Mouse (Mus musculus) liver, embryonic 11.5 days (tissue): ENCODE measurements around the gene Gm5737. TPM values are rescaled to one million over a fixed set of nuclear protein-coding genes. Genes with fewer than 3 reads are reported as not detected.

Source experiments
- ATAC-seq: fragments of 200-750 bp; cut with Nextera tagmentation; replicated peaks from 2 replicates; pipeline ENCODE4 v1.8.0; 2017; ENCODE audit warnings: moderate number of reproducible peaks, mild to moderate bottlenecking, moderate TSS enrichment, moderate library complexity; ENCODE audit not compliant: low FRiP score
- DNase-seq: peaks from one replicate; pipeline ENCODE4 v3.0.0-alpha.2; 2017; ENCODE audit warnings: low spot score
- H3K27ac ChIP-seq: fragments of 300-500 bp; sonication (generic); 2 replicates; pipeline ENCODE4 v1.5.1; 2014; ENCODE audit warnings: mild to moderate bottlenecking, low read depth, low read length, control low read depth
- H3K27me3 ChIP-seq: fragments of 300-500 bp; sonication (generic); replicated peaks from 2 replicates; pipeline ENCODE4 v1.6.1; 2014; ENCODE audit warnings: low read length, mixed read lengths; ENCODE audit not compliant: control insufficient read depth, insufficient read depth
- H3K36me3 ChIP-seq: fragments of 300-500 bp; sonication (generic); 2 replicates; pipeline ENCODE4 v1.6.1; 2014; ENCODE audit warnings: mild to moderate bottlenecking, low read length, moderate library complexity, mixed read lengths; ENCODE audit not compliant: control insufficient read depth, insufficient read depth
- H3K4me1 ChIP-seq: fragments of 300-500 bp; sonication (generic); replicated peaks from 2 replicates; pipeline ENCODE4 v1.6.1; 2014; ENCODE audit warnings: low read length, mixed read lengths; ENCODE audit not compliant: control insufficient read depth, insufficient read depth
- H3K4me2 ChIP-seq: fragments of 300-500 bp; sonication (generic); 2 replicates; pipeline ENCODE4 v1.6.1; 2014; ENCODE audit warnings: mild to moderate bottlenecking, control low read depth, moderate library complexity
- H3K4me3 ChIP-seq: fragments of 300-500 bp; sonication (generic); 2 replicates; pipeline ENCODE4 v1.5.1; 2014; ENCODE audit warnings: low read depth, low read length, control low read depth
- H3K9ac ChIP-seq: fragments of 300-500 bp; sonication (generic); 2 replicates; pipeline ENCODE4 v1.6.1; 2014; ENCODE audit warnings: low read depth, low read length, control low read depth
- H3K9me3 ChIP-seq: fragments of 300-500 bp; sonication (generic); 2 replicates; pipeline ENCODE4 v1.6.1; 2016; ENCODE audit warnings: low read length, inconsistent platforms, mixed read lengths; ENCODE audit not compliant: control insufficient read depth
- WGBS: fragments of 180-500 bp; shearing (Covaris S2); extraction: QIAGEN DNeasy Blood & Tissue Kit; methylation state at CpG from one replicate; pipeline ENCODE4 v1.1.7; 2014; 5-methylcytosine and 5-hydroxymethylcytosine counted together
- polyA plus RNA-seq: library from polyadenylated mRNA; unstranded; fragments of >200 nt; fragmentation: Nextera tagmentation; extraction: Ambion mirVana; gene quantifications from 2 replicates; pipeline ENCODE4 v1.2.1, GENCODE M21; 2014

The Gm5737 gene
- polyA plus RNA-seq, 1 experiment from 2014 or later: not detected

DNA sequence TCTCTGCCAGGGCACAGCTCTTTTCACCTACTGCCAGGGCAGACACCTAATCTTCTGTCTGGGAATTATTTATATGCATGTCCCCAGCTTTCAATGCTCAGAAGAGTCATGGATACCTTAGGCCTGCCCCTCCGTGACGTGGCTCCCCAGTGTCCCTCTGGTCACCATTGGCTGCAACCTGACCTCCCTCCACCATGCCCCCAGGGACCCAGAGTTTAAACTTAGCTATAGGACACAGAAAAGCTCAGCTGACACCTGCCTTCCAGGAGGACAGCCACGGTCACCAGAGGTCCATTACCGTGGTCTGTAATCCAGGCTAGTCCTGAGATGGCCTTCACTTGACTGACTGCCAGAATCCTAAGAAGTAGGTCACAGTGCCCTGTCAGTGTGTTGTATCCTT is 7.2 kb downstream of the Gm5737 start:
- WGBS: 82% methylated on average over 4 of the region's 4 CpGs
- Histone ChIP-seq H3K9ac (no peak overlapping the region), H3K27ac (no peak overlapping the region), H3K4me1 (no peaks in the 10 kb centered on the region), H3K4me2 (no peak overlapping the region), H3K36me3 (no peaks in the 10 kb centered on the region), H3K27me3 (no peaks in the 10 kb centered on the region), H3K9me3 (no peaks in the 10 kb centered on the region), H3K4me3 (no peak overlapping the region)
- DNase-seq: no peak
- no peak for ATAC-seq

GRCm38 (mm10) chr7:120823248-120823647 is 11.1 kb downstream of the Gm5737 start:
- Histone ChIP-seq H3K4me2 (no peak overlapping the region), H3K9me3 (no peaks in the 10 kb centered on the region), H3K27ac (no peak overlapping the region), H3K4me3 (no peak overlapping the region), H3K27me3 (no peaks in the 10 kb centered on the region), H3K9ac (no peak overlapping the region), H3K36me3 (no peaks in the 10 kb centered on the region), H3K4me1 (no peaks in the 10 kb centered on the region)
- 23% methylated on average over 5 of the region's 5 CpGs for WGBS
- ATAC-seq: peak; percentile 27; the same call in 1 of the 2 replicates
- peak; percentile 39 for DNase-seq

DNA sequence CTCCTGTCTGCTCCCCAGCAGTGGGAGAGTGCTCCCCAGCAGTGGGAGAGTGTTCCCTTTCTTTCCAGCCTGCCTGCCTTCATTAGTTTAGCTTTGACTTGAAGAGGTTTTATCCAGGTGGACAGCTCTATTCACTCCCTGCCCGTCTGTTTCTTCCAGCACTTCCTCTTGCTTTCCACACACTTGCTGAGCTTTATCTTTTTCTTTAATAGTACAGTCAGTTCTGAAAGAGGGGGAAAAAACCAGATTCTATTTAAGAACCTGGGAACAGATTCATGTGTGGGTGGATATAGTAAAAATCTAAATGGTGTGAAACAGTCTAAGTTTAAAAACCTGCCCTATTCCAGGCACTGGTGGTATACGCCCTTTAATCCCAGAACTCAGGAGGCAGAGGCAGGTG is 12.9 kb downstream of the Gm5737 start:
- no peak overlapping the region for H3K4me3 ChIP-seq
- ATAC-seq (no peak), DNase-seq (no peak)
- H3K4me2 ChIP-seq: no peak overlapping the region
- no peaks in the 10 kb centered on the region for H3K9me3 ChIP-seq
- H3K27me3 ChIP-seq: peaks cover 9% of the 10 kb centered on the region; the same call in 1 of the 2 replicates
- 62% methylated on average over 2 of the region's 2 CpGs for WGBS
- no peak overlapping the region for H3K9ac ChIP-seq
- no peaks in the 10 kb centered on the region for H3K36me3 ChIP-seq
- no peaks in the 10 kb centered on the region for H3K4me1 ChIP-seq
- H3K27ac ChIP-seq: no peak overlapping the region

DNA sequence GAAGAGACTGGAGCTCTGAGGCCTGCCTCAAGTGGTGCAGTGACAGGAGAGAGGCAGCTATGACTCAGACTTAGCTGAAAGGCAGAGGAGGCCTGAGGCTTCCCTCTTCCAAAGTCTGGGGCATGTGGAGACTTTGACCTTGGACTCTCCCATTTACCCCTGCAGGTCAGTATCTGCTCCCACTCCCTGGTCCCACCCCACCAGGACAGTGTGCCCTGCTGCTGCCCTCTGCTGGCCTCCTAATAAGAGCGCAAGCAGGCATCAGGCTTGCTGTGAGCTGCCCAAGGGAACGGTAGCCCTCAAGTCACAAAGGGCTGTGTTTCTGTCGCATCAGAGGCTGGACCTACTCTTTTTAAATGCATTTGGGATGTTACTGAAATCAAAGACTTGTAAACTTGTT is 14.2 kb downstream of the Gm5737 start:
- H3K4me1 ChIP-seq: peaks cover 5% of the 10 kb centered on the region; the same call in 1 of the 2 replicates
- no peak overlapping the region for H3K4me2 ChIP-seq
- peak; percentile 37 for DNase-seq
- 22% methylated on average over 3 of the region's 3 CpGs for WGBS
- H3K4me3 ChIP-seq: no peak overlapping the region
- no peak overlapping the region for H3K27ac ChIP-seq
- 0 out of 2 replicates have a peak, but pooled peaks have one; percentile 19 for ATAC-seq
- peaks cover 16% of the 10 kb centered on the region; the same call in 1 of the 2 replicates for H3K27me3 ChIP-seq
- H3K9me3 ChIP-seq: no peaks in the 10 kb centered on the region
- no peaks in the 10 kb centered on the region for H3K36me3 ChIP-seq
- no peak overlapping the region for H3K9ac ChIP-seq

- no peaks in the 10 kb centered on the region for H3K9me3 ChIP-seq
- DNase-seq (peak; percentile 72), ATAC-seq (0 out of 2 replicates have a peak, but pooled peaks have one; percentile 8)
- peak overlapping the region; percentile 62 for H3K27ac ChIP-seq
- peaks cover 12% of the 10 kb centered on the region; the same call in 1 of the 2 replicates for H3K4me1 ChIP-seq
- H3K36me3 ChIP-seq: no peaks in the 10 kb centered on the region
- peak overlapping the region; percentile 90 for H3K4me2 ChIP-seq
- H3K9ac ChIP-seq: peak overlapping the region; percentile 46
- under 1% methylated on average over 46 of the region's 46 CpGs for WGBS
- peak overlapping the region; percentile 61 for H3K4me3 ChIP-seq
- H3K27me3 ChIP-seq: peaks cover 19% of the 10 kb centered on the region; the same call in 1 of the 2 replicates
Observed at GRCm38 (mm10) chr7:120830431-120831381, 18.5 kb downstream of the Gm5737 start.

- no peak for DNase-seq
- Histone ChIP-seq H3K27me3 (peaks cover 16% of the 10 kb centered on the region; the same call in 1 of the 2 replicates), H3K4me3 (peak overlapping the region; percentile 64), H3K9ac (peak overlapping the region; percentile 72), H3K9me3 (no peaks in the 10 kb centered on the region), H3K36me3 (no peaks in the 10 kb centered on the region), H3K4me1 (peaks cover 12% of the 10 kb centered on the region; the same call in 1 of the 2 replicates), H3K4me2 (peak overlapping the region; percentile 80), H3K27ac (peak overlapping the region; percentile 84; the same call in 1 of the 2 replicates)
- 32% methylated on average over 6 of the region's 6 CpGs for WGBS
- ATAC-seq: peak; percentile 42
Observed at GRCm38 (mm10) chr7:120834426-120834825, 22.3 kb downstream of the Gm5737 start.

DNA sequence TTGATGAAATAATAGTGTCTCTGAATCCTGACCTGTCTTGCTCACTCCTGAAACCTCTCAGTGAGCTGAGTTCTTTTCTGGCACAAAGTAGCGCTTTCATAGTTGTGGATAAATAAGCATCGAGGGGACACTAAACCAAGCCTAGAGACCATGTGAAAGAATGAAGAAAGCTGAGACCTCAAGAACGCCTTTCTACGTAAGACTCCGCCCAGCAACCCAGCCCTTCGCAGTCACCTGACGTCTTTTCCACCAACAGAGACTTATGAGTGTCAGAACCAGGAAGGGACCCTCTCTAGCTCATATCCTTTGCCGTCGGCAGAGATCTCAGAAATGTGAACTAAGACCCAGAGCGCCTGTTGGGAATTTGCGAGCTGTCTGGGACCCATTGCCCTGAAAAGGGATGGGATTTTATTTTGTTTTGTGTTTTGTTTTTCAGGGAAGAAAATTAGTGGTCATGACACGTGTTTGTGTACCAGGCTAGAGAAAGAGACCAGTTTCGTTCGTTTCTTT is 22.8 kb downstream of the Gm5737 start:
- peak; percentile 74 for DNase-seq
- H3K27me3 ChIP-seq: peaks cover 12% of the 10 kb centered on the region; the same call in 1 of the 2 replicates
- peaks cover 12% of the 10 kb centered on the region; the same call in 1 of the 2 replicates for H3K4me1 ChIP-seq
- peak overlapping the region; percentile 80 for H3K4me2 ChIP-seq
- 8% methylated on average over 14 of the region's 14 CpGs for WGBS
- H3K9me3 ChIP-seq: no peaks in the 10 kb centered on the region
- ATAC-seq: peak; percentile 87
- H3K27ac ChIP-seq: peak overlapping the region; percentile 84
- H3K9ac ChIP-seq: peak overlapping the region; percentile 72
- peak overlapping the region; percentile 64 for H3K4me3 ChIP-seq
- no peaks in the 10 kb centered on the region for H3K36me3 ChIP-seq

- Histone ChIP-seq H3K27me3 (0 out of 2 replicates have a peak, but pooled peaks cover 4% of the 10 kb centered on the region), H3K27ac (peak overlapping the region; percentile 84), H3K9me3 (no peaks in the 10 kb centered on the region), H3K4me1 (peaks cover 8% of the 10 kb centered on the region; the same call in 1 of the 2 replicates), H3K4me3 (peak overlapping the region; percentile 64), H3K4me2 (peak overlapping the region; percentile 80), H3K9ac (peak overlapping the region; percentile 72), H3K36me3 (no peaks in the 10 kb centered on the region)
- DNase-seq: peak; percentile 96
- ATAC-seq: peak; percentile 81
- 1% methylated on average over 41 of the region's 41 CpGs for WGBS
Observed at GRCm38 (mm10) chr7:120835449-120836359, 23.5 kb downstream of the Gm5737 start.
